Mouse (Mus musculus): ENCODE measurements around the gene Dnmt1. TPM values are rescaled to one million over a fixed set of nuclear protein-coding genes. Genes with fewer than 3 reads are reported as not detected.

The Dnmt1 gene
- polyA plus RNA-seq, 1 experiment from 2014 or later: 75.2 TPM

- Histone ChIP-seq H3K36me3 (0 out of 2 replicates have a peak, but pooled peaks cover 5% of the 10 kb centered on the region), H3K4me2 (replicated peaks) (peak overlapping the region; percentile 89), H3K4me3 (replicated peaks) (peak overlapping the region; percentile 65), H3K27ac (peak overlapping the region; percentile 89), H3K9ac (replicated peaks) (peak overlapping the region; percentile 83), H3K27me3 (no peaks in the 10 kb centered on the region), H3K9me3 (no peaks in the 10 kb centered on the region), H3K4me1 (replicated peaks) (peaks cover 16% of the 10 kb centered on the region)
- ATAC-seq: peak; percentile 86
- WGBS: under 1% methylated on average over 17 of the region's 17 CpGs
These were observed 7.6 kb downstream of the Dnmt1 start for GRCm38 (mm10) chr9:20951966-20952519.

- 22% methylated on average over 14 of the region's 14 CpGs for WGBS
- Histone ChIP-seq H3K27me3 (no peaks in the 10 kb centered on the region), H3K9ac (replicated peaks) (peak overlapping the region; percentile 83), H3K27ac (peak overlapping the region; percentile 89), H3K4me2 (replicated peaks) (peak overlapping the region; percentile 89), H3K4me3 (replicated peaks) (peak overlapping the region; percentile 65), H3K9me3 (no peaks in the 10 kb centered on the region), H3K4me1 (replicated peaks) (peaks cover 16% of the 10 kb centered on the region), H3K36me3 (0 out of 2 replicates have a peak, but pooled peaks cover 11% of the 10 kb centered on the region)
- ATAC-seq: no peak
These were observed 8.2 kb downstream of the Dnmt1 start for GRCm38 (mm10) chr9:20951441-20951840.

- no peak for ATAC-seq
- Histone ChIP-seq H3K36me3 (0 out of 2 replicates have a peak, but pooled peaks cover 13% of the 10 kb centered on the region), H3K4me1 (replicated peaks) (peaks cover 16% of the 10 kb centered on the region), H3K9me3 (no peaks in the 10 kb centered on the region), H3K27me3 (no peaks in the 10 kb centered on the region), H3K9ac (replicated peaks) (peak overlapping the region; percentile 21; the same call in 1 of the 2 replicates), H3K4me2 (replicated peaks) (peak overlapping the region; percentile 89), H3K27ac (no peak overlapping the region), H3K4me3 (replicated peaks) (no peak overlapping the region)
These were observed 9.3 kb downstream of the Dnmt1 start for GRCm38 (mm10) chr9:20950419-20950818.

GRCm38 (mm10) chr9:20946066-20946880 is 13.4 kb downstream of the Dnmt1 start:
- peaks cover 21% of the 10 kb centered on the region for H3K4me1 ChIP-seq (replicated peaks)
- 90% methylated on average over 16 of the region's 16 CpGs for WGBS
- ATAC-seq: no peak

GRCm38 (mm10) chr9:20944697-20945370 is 14.9 kb downstream of the Dnmt1 start:
- H3K36me3 ChIP-seq: peaks cover 34% of the 10 kb centered on the region
- ATAC-seq: no peak
- no peaks in the 10 kb centered on the region for H3K27me3 ChIP-seq
- no peak overlapping the region for H3K4me2 ChIP-seq (replicated peaks)
- WGBS: 81% methylated on average over 4 of the region's 4 CpGs
- no peak overlapping the region for H3K27ac ChIP-seq
- peaks cover 10% of the 10 kb centered on the region for H3K4me1 ChIP-seq (replicated peaks)
- H3K9ac ChIP-seq (replicated peaks): no peak overlapping the region
- no peaks in the 10 kb centered on the region for H3K9me3 ChIP-seq
- no peak overlapping the region for H3K4me3 ChIP-seq (replicated peaks)

More at GRCm38 (mm10) chr9:20946066-20946880, 13.4 kb downstream of the Dnmt1 start:
- H3K9ac ChIP-seq (replicated peaks): no peak overlapping the region
- no peaks in the 10 kb centered on the region for H3K27me3 ChIP-seq
- peaks cover 19% of the 10 kb centered on the region for H3K36me3 ChIP-seq
- no peaks in the 10 kb centered on the region for H3K9me3 ChIP-seq
- no peak overlapping the region for H3K4me2 ChIP-seq (replicated peaks)
- no peak overlapping the region for H3K4me3 ChIP-seq (replicated peaks)
- H3K27ac ChIP-seq: no peak overlapping the region

- WGBS: 10% methylated on average over 2 of the region's 2 CpGs
- H3K4me2 ChIP-seq (replicated peaks): no peak overlapping the region
- peaks cover 43% of the 10 kb centered on the region for H3K36me3 ChIP-seq
- H3K4me3 ChIP-seq (replicated peaks): no peak overlapping the region
- no peak overlapping the region for H3K27ac ChIP-seq
- no peaks in the 10 kb centered on the region for H3K9me3 ChIP-seq
- H3K4me1 ChIP-seq (replicated peaks): peaks cover 10% of the 10 kb centered on the region
- no peak for ATAC-seq
- no peaks in the 10 kb centered on the region for H3K27me3 ChIP-seq
- peak overlapping the region; percentile 39; the same call in 1 of the 2 replicates for H3K9ac ChIP-seq (replicated peaks)
These were observed 15.8 kb downstream of the Dnmt1 start for GRCm38 (mm10) chr9:20943911-20944310.

GRCm38 (mm10) chr9:20943396-20943795 is 16.3 kb downstream of the Dnmt1 start:
- Histone ChIP-seq H3K4me1 (replicated peaks) (peaks cover 10% of the 10 kb centered on the region), H3K4me3 (replicated peaks) (no peak overlapping the region), H3K9me3 (no peaks in the 10 kb centered on the region), H3K27ac (no peak overlapping the region), H3K9ac (replicated peaks) (no peak overlapping the region), H3K36me3 (peaks cover 48% of the 10 kb centered on the region), H3K4me2 (replicated peaks) (no peak overlapping the region), H3K27me3 (no peaks in the 10 kb centered on the region)
- ATAC-seq: no peak
- WGBS: 98% methylated on average over 7 of the region's 7 CpGs

- H3K9me3 ChIP-seq: no peaks in the 10 kb centered on the region
- H3K27ac ChIP-seq: no peak overlapping the region
- no peaks in the 10 kb centered on the region for H3K27me3 ChIP-seq
- H3K4me1 ChIP-seq (replicated peaks): no peaks in the 10 kb centered on the region
- no peak overlapping the region for H3K4me2 ChIP-seq (replicated peaks)
- H3K9ac ChIP-seq (replicated peaks): no peak overlapping the region
- peaks cover 99% of the 10 kb centered on the region for H3K36me3 ChIP-seq
- no peak overlapping the region for H3K4me3 ChIP-seq (replicated peaks)
- no peak for ATAC-seq
- WGBS: 98% methylated on average over 3 of the region's 3 CpGs
These were observed 36.4 kb downstream of the Dnmt1 start for GRCm38 (mm10) chr9:20923258-20923657.

- H3K36me3 ChIP-seq: peaks cover 100% of the 10 kb centered on the region
- no peaks in the 10 kb centered on the region for H3K4me1 ChIP-seq (replicated peaks)
- ATAC-seq: no peak
- 90% methylated on average over 4 of the region's 4 CpGs for WGBS
- H3K9me3 ChIP-seq: no peaks in the 10 kb centered on the region
- no peak overlapping the region for H3K4me2 ChIP-seq (replicated peaks)
- H3K27me3 ChIP-seq: no peaks in the 10 kb centered on the region
- no peak overlapping the region for H3K27ac ChIP-seq
- H3K9ac ChIP-seq (replicated peaks): 0 out of 2 replicates have a peak overlapping the region, but pooled peaks have one; percentile 2
- no peak overlapping the region for H3K4me3 ChIP-seq (replicated peaks)
These were observed 43.5 kb downstream of the Dnmt1 start for GRCm38 (mm10) chr9:20916160-20916559.

- H3K27ac ChIP-seq: no peak overlapping the region
- peaks cover 99% of the 10 kb centered on the region for H3K36me3 ChIP-seq
- WGBS: 92% methylated on average over 9 of the region's 9 CpGs
- H3K27me3 ChIP-seq: no peaks in the 10 kb centered on the region
- no peak overlapping the region for H3K4me3 ChIP-seq (replicated peaks)
- no peaks in the 10 kb centered on the region for H3K4me1 ChIP-seq (replicated peaks)
- H3K9me3 ChIP-seq: no peaks in the 10 kb centered on the region
- no peak overlapping the region for H3K4me2 ChIP-seq (replicated peaks)
- no peak overlapping the region for H3K9ac ChIP-seq (replicated peaks)
- no peak for ATAC-seq
These were observed 49.7 kb downstream of the Dnmt1 start for GRCm38 (mm10) chr9:20909948-20910347.

- H3K36me3 ChIP-seq: peaks cover 31% of the 10 kb centered on the region
- no peaks in the 10 kb centered on the region for H3K9me3 ChIP-seq
- no peak overlapping the region for H3K4me3 ChIP-seq (replicated peaks)
- H3K9ac ChIP-seq (replicated peaks): no peak overlapping the region
- H3K4me1 ChIP-seq (replicated peaks): peaks cover 11% of the 10 kb centered on the region
- ATAC-seq: no peak
- H3K27ac ChIP-seq: no peak overlapping the region
- WGBS: 43% methylated on average over 6 of the region's 6 CpGs
- H3K27me3 ChIP-seq: no peaks in the 10 kb centered on the region
- H3K4me2 ChIP-seq (replicated peaks): no peak overlapping the region
These were observed 57.6 kb downstream of the Dnmt1 start for GRCm38 (mm10) chr9:20902174-20902491.

All from midbrain, embryonic 13.5 days (tissue).